Mouse (Mus musculus): ENCODE results near the gene Ncbp3.

Gene Ncbp3

GRCm38 (mm10) chr11:73047542-73047996 lies at the start of gene Ncbp3:
Gene Ncbp3, plus strand, starts transcription at chr11:73047783.
- in situ Hi-C loops (cut with MboI, MseI), result loop anchor here (5.0 to 10.0 kb wide), 2 partner anchors 35 to 1217 kb away; no protein-coding TSS in a partner anchor

- in situ Hi-C loops (cut with MboI, MseI), result no loop called here
Observed at GRCm38 (mm10) chr11:72998771-72999170, 48.8 kb upstream of the Ncbp3 start, which contains the start of gene P2rx1. Gene P2rx1, plus strand, starts transcription at chr11:72999103.

- in situ Hi-C loops (cut with MboI, MseI), result loop anchor here (5.0 to 10.0 kb wide), 3 partner anchors 36 to 1676 kb away; no protein-coding TSS in a partner anchor
Observed at GRCm38 (mm10) chr11:73001029-73001428, 46.6 kb upstream of the Ncbp3 start.

GRCm38 (mm10) chr11:73006377-73006776 lies 41.2 kb upstream of the Ncbp3 start:
- in situ Hi-C loops (cut with MboI, MseI), result loop anchor here in 1 of 2 experiments (10.0 kb wide), 1 partner anchor 1682 kb away; no protein-coding TSS in a partner anchor

- in situ Hi-C loops (cut with MboI, MseI), result loop anchor here in 1 of 2 experiments (10.0 kb wide), 1 partner anchor 1682 kb away; no protein-coding TSS in a partner anchor
Observed at GRCm38 (mm10) chr11:73007113-73007512, 40.5 kb upstream of the Ncbp3 start.

DNA sequence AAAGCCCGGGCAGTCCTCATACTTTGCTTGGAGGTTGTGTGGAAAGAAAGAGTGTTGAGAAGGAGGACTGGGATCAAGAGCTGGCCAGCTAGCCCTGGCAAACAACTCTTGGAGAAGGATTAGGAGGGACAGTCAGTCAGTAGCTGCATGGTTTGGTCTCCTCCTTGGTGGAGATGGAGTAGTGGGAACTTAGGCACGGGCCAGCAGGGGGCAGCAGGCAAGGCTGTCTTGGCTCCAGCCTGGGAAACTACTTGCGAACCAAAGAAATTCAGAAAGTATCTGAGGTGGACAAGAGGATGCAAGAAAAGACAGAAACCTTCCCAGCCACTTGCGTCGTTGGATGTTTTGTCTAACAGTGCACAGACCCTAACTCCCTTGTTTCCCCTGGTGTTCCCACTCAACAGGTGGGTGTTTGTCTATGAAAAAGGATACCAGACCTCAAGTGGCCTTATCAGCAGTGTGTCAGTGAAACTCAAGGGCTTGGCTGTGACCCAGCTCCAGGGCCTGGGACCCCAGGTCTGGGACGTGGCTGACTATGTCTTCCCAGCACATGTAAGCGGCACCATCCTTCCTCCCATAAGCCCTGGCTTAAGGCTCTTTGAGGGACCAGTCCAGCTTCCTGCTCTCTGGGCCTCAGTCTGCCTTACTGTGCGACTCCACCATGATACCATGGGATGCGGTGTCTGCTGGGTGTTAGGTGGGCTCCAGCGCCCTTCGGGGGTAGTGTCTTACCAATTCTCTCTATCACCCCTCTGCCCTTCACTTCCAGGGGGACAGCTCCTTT lies 39.7 kb upstream of the Ncbp3 start:
- in situ Hi-C loops (cut with MboI, MseI), result loop anchor here in 1 of 2 experiments (10.0 kb wide), 1 partner anchor 1683 kb away; no protein-coding TSS in a partner anchor

GRCm38 (mm10) chr11:73008826-73009225 lies 38.8 kb upstream of the Ncbp3 start:
- in situ Hi-C loops (cut with MboI, MseI), result loop anchor here in 1 of 2 experiments (10.0 kb wide), 1 partner anchor 1684 kb away; no protein-coding TSS in a partner anchor

DNA sequence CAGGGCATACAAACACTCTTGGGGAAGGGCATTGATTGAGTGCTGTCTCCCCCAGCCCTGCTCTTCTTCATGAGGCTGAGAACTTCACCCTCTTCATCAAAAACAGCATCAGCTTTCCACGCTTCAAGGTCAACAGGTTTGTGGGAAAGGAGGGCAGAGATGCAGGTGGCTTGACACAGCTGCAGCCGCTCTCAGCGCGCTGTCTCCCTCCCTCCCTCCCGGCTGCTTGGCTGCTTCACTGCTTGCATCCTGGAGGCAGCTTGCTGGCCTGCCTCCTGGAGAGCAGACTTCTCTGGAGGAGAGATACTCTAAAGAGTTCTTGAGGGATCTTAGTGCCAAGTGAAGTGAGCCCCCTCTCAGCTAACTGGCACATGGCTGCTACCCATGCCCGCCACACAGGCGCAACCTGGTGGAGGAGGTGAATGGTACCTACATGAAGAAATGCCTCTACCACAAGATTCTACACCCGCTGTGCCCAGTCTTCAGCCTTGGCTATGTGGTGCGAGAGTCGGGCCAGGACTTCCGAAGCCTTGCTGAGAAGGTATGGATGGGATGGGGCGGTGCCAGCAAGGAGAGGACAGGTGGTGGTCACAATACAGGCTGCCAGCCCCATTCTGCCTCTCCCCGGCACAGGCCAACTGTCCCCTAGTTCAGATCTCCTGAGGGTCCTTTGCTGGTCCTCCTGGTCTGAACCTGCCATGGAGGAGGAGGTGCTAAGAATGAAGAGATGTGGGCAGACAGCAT lies 37.9 kb upstream of the Ncbp3 start:
- in situ Hi-C loops (cut with MboI, MseI), result loop anchor here in 1 of 2 experiments (5.0 to 10.0 kb wide), 2 partner anchors 38 to 1685 kb away; partner anchors contain the start of gene Ncbp3

DNA sequence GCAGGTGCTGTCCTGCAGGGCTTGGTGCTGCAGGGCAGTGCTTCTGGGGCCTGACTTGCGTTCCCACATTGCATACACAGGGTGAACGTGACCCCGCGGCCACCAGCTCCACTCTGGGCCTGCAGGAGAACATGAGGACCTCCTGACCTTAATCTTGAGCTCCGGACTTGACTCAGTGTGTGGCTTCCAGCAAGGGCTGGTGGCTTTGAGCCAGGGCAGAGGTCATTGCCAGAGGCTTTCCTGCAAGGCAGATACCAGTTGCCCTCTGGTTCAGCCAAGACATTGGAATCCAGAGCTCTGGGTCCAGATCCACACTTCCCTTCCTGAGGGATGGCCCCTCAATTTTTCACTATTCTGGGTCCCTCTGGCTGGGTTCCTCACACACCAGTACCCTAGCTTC lies 33.6 kb upstream of the Ncbp3 start:
- in situ Hi-C loops (cut with MboI, MseI), result loop anchor here in 1 of 2 experiments (5.0 kb wide), 1 partner anchor 33 kb away; the partner anchor contains the start of gene Ncbp3

- in situ Hi-C loops (cut with MboI, MseI), result loop anchor here in 1 of 2 experiments (5.0 kb wide), 1 partner anchor 32 kb away; the partner anchor contains the start of gene Ncbp3
Observed at GRCm38 (mm10) chr11:73014831-73015344, 32.7 kb upstream of the Ncbp3 start.

- in situ Hi-C loops (cut with MboI, MseI), result no loop called here
Observed at GRCm38 (mm10) chr11:73015391-73016102, 32.0 kb upstream of the Ncbp3 start.

GRCm38 (mm10) chr11:73016103-73016420 lies 31.5 kb upstream of the Ncbp3 start:
- in situ Hi-C loops (cut with MboI, MseI), result no loop called here

DNA sequence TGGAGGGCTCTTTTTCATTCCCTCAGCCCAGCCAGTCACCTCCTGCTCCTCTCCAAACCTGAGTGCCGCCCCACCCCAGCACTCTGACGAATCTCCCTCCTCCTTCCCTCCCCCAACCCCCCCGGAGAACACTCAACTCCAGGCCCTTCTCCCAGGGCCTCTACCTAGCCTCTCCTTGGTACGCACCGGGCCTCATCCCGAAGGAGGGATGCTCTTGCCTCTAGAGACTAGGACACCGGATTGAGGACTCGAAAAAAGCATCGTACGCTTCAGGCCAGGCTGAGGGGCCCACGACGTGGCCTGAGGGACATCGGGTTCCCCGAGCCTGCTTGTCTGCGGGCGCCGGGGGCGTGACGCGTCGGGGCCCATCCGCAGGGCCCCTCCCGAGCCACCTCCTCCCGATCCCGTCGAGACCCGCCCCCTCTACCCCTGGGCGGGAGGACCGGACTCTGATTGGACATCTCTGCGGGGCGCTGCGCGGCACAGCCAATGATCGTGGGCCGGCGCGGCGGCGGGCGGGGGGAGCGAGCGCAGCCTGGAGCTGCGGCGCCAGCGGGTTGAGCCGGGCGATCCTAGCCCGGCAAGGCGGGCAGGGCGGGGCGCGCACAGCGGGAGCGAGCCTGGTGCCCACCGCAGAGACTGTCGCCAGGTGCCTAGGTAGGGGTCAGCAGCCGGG lies 29.0 kb upstream of the Ncbp3 start, which contains the start of gene Camkk1:
Camkk1 (plus strand) TSS at position 538 of the 676 bp plus-strand sequence.
- in situ Hi-C loops (cut with MboI, MseI), result no loop called here

DNA sequence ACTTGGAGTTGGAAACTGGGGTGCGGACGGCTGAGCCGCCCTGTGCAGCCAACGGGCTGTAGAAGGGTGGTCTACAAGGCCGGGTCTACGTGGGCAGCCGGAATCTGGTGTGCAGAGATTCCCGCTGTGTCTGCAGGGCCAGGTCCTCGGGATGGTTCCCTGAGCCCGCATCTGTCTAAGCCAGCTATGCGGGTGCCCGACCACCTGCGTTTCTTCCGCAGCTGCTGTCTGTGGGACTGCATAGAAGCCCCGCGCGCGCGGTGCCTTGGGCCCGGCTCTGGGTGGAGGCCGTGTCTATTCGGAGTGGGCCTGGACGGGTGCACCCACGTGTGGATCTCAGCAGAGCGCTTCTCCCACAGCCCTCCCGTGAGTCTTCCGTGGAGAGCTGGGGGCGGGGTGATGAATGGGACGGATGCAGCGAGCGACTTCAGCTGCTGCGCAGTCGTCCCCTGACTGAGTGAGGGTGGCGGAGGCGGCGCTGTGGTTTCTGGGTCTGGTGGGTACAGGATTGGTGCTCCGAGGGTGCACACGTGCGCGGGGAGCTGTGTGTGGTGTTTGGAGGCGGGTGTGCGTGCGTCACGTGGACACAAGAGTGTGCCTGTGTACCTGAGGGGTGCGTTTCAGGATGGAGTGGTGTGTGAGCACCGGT lies 28.3 kb upstream of the Ncbp3 start:
- in situ Hi-C loops (cut with MboI, MseI), result no loop called here

DNA sequence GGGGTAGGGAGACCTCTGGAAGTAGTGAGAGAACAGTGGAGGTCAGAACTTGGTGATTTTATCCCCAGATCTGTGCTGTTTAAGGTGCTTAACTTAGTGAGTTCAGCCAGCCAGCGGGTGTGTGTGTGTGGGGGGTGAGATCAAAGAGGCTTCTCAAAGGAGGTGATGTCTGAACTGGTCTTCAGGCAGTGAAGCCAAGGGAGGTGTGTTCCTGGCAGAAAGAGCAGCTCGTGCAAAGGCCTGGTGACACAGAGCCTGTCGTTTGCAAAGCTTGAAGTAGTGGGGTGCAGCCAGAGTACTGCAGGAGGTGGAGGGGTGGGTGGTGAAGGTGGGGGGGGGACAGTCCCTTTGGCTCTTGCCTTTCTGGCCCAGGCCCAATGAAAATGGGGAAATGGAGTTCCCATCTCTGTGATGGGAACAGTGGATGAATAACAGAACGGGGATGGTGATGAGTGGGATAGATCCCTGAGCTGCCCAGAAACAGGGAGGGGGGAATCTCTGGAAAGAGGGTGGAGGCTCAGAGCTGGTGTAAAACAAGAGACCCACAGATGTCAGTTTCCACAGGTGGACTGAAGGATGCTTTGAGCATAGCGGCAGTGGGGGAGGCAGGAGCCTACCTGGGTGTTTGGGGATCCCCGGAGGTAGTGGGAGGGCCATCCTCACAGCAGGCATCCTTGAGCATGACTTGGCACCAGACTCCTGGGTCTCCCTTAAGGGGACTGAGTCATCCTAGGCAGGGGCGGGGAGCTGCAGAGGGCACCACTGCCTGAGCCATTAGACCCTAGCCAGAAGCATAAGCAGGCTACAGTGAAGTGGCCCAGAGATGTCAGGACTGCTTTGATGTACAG lies 26.4 kb upstream of the Ncbp3 start:
- in situ Hi-C loops (cut with MboI, MseI), result no loop called here

- in situ Hi-C loops (cut with MboI, MseI), result no loop called here
Observed at GRCm38 (mm10) chr11:73023099-73023498, 24.5 kb upstream of the Ncbp3 start.

DNA sequence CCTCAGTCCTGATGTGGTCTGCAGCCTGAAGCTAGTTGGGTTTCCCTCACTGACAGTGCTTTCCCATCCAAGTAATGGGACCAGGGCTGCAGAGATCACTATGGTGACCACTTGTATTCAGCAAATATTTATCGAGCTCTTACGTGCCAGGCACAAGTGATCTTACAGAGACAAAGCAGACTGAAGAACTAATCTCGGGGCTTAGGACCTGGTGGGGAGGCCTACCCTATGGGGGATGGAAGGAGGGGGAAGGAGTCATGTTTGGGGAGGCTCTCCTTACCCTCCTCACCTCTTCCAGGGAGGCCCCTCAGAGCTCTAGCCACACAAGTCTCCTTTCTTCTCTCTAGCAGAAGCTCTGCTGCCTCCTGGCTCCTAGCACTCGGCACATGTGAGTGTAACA lies 23.8 kb upstream of the Ncbp3 start:
- in situ Hi-C loops (cut with MboI, MseI), result no loop called here

GRCm38 (mm10) chr11:73024236-73024904 lies 23.2 kb upstream of the Ncbp3 start:
- in situ Hi-C loops (cut with MboI, MseI), result no loop called here

Data from T-helper 17 cell (primary cell).